Mouse (Mus musculus): ENCODE results near the gene Hdlbp.

GRCm38 (mm10) chr1:93513221-93513620, 34.6 kb upstream of the Hdlbp start:
- TF ChIP-seq ZC3H11A (IDR thresholded peaks at IDR 0.05; ENCODE audit: borderline replicate concordance, low read depth, low read length): no peak
- no peak for TF ChIP-seq ZNF384 (IDR thresholded peaks at IDR 0.05; ENCODE audit: low read depth, low read length)
- TF ChIP-seq CHD2 (IDR thresholded peaks at IDR 0.05; ENCODE audit: low read depth, low read length): no peak
- TF ChIP-seq MAFK (IDR thresholded peaks at IDR 0.05; ENCODE audit: insufficient read depth, low read depth, low read length): no peak

Data from ES-E14 (cell line).